In the genomic region with DNA sequence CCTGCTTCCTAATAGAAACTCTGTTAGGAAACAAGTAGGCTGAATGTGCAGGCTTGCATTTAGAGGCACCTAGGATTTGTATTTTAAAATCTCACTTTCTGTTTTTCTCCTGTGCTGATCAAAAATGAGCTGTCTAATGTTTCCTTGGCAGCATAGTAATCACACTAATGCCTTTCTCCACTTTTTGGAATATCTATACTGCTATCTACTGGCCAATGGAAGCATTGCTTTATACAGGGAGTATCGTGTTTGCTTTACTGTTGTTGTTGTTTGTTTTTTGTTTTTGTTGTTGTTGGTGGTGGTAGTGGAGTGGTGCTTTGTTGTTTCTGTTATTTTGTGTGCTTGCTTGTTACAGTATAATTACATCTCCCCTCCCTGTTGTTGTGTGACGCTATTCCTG, we compare ENCODE assay signal across 11 mouse cellular contexts.
DNase-seq lines count a peak whose midpoint lies in the region; ATAC-seq and TF ChIP-seq lines count a peak whose summit lies in the region.
"Had no signal": no experiment of that assay in that cellular context is flagged by ENCODE, and none has a peak within 500 bp of the region (broad histone marks: within the 10 kb centered on the region; RNA-seq: fewer than 3 reads in every experiment).

No protein-coding gene starts in this region.

- ATAC-seq in neural tube, embryonic 15.5 days (ENCODE audit: low FRiP score), result peak; percentile 69; the same call in 1 of the 2 replicates

- intact Hi-C loops in gastrocnemius, adult 2 months (cut with DNase I), result loop anchor here (5.0 kb wide), 1 partner anchor 208 kb away; no protein-coding TSS in a partner anchor

- TF ChIP-seq POLR2A in liver, adult 2 months (IDR thresholded peaks at IDR 0.05; ENCODE audit: extremely low read depth, insufficient read depth, low read length), result no peak
- no peak for TF ChIP-seq POLR2A in MEL (IDR thresholded peaks at IDR 0.05; ENCODE audit: control insufficient read depth in 1 of 2, insufficient read depth in 1 of 2, low read depth in 1 of 2, low read length in 2 of 2, poor library complexity in 1 of 2)

- H3K27me3 ChIP-seq in liver, adult 2 months (ENCODE audit: control insufficient read depth, insufficient read depth, low read length), result no peaks in the 10 kb centered on the region
- H3K27me3 ChIP-seq in MEL (ENCODE audit: control insufficient read depth in 1 of 2, insufficient read depth in 2 of 2, low read length in 2 of 2), result no peaks in the 10 kb centered on the region; a peak in 1 of 4 replicates
- H3K27me3 ChIP-seq in neural tube, embryonic 15.5 days (replicated peaks), result no peaks in the 10 kb centered on the region
- H3K27me3 ChIP-seq: liver, embryonic 15.5 days; stomach, embryonic 15.5 days had no signal

- H3K4me3 ChIP-seq in gastrocnemius, adult 2 months, result no peak overlapping the region
- H3K4me3 ChIP-seq in liver, adult 2 months (ENCODE audit: insufficient read depth, low read depth, low read length), result no peak overlapping the region
- no peak overlapping the region for H3K4me3 ChIP-seq in MEL (ENCODE audit: control insufficient read depth in 1 of 2, insufficient read depth in 1 of 2, low read depth in 2 of 2, low read length in 2 of 2)
- no peak overlapping the region for H3K4me3 ChIP-seq in neural tube, embryonic 15.5 days (replicated peaks)
- H3K4me3 ChIP-seq: embryonic facial prominence, embryonic 10.5 days; liver, embryonic 15.5 days; stomach, embryonic 15.5 days had no signal

- H3K79me2 ChIP-seq in liver, adult 2 months (ENCODE audit: control insufficient read depth, insufficient read depth, low read length), result no peaks in the 10 kb centered on the region
- no peaks in the 10 kb centered on the region for H3K79me2 ChIP-seq in MEL (ENCODE audit: control insufficient read depth, insufficient read depth, low read length, poor library complexity)

- TF ChIP-seq CTCF in gastrocnemius, adult 2 months (IDR thresholded peaks at IDR 0.05), result peak; percentile 50
- TF ChIP-seq CTCF in liver, adult 2 months (IDR thresholded peaks at IDR 0.05; ENCODE audit: low read depth, low read length), result no peak
- peak in 1 of 3 experiments; percentile 19; a peak in 1 of 6 replicates for TF ChIP-seq CTCF in MEL (IDR thresholded peaks at IDR 0.05 in 2 of 3, conservative IDR thresholded peaks at IDR 0.05 in 1 of 3; ENCODE audit: control insufficient read depth in 1 of 3, insufficient read depth in 1 of 3, low read depth in 2 of 3, low read length in 3 of 3, poor library complexity in 1 of 3, severe bottlenecking in 1 of 3)

- H3K27ac ChIP-seq in gastrocnemius, adult 2 months, result no peak overlapping the region
- no peak overlapping the region for H3K27ac ChIP-seq in liver, adult 2 months (replicated peaks; ENCODE audit: insufficient read depth, low read depth, low read length)
- H3K27ac ChIP-seq in MEL (ENCODE audit: control insufficient read depth, low read depth, low read length), result no peak overlapping the region
- H3K27ac ChIP-seq in neural tube, embryonic 15.5 days (replicated peaks), result no peak overlapping the region
- H3K27ac ChIP-seq: embryonic facial prominence, embryonic 10.5 days; liver, embryonic 15.5 days; stomach, embryonic 15.5 days had no signal

- TF ChIP-seq EP300 in MEL (IDR thresholded peaks at IDR 0.05; ENCODE audit: low read depth in 1 of 2, low read length in 2 of 2), result no peak

- DNase-seq in gastrocnemius, adult 2 months, result no peak
- DNase-seq in gastrocnemius, postnatal 25 days, result no peak
- peak; percentile 6 for DNase-seq in liver, adult 2 months (ENCODE audit: extremely low read depth, low read depth, low spot score)
- DNase-seq in liver (no peak), MEL (ENCODE audit: low read depth, low spot score) (no peak)
- DNase-seq in left cerebral cortex, adult 9 months (ENCODE audit: low spot score in 2 of 2), result no peak
- DNase-seq in Muller cell, postnatal 12 days (ENCODE audit: inconsistent ontology term), result no peak

- no peaks in the 10 kb centered on the region for H3K36me3 ChIP-seq in liver, adult 2 months (ENCODE audit: control insufficient read depth, insufficient read depth, low read length)
- no peaks in the 10 kb centered on the region for H3K36me3 ChIP-seq in MEL (ENCODE audit: control insufficient read depth in 1 of 2, insufficient read depth in 2 of 2, low read length in 2 of 2)
- no peaks in the 10 kb centered on the region for H3K36me3 ChIP-seq in neural tube, embryonic 15.5 days
- H3K36me3 ChIP-seq: embryonic facial prominence, embryonic 10.5 days; liver, embryonic 15.5 days; stomach, embryonic 15.5 days had no signal

- H3K9me3 ChIP-seq in MEL (replicated peaks; ENCODE audit: insufficient read depth, low read length), result no peaks in the 10 kb centered on the region
- H3K9me3 ChIP-seq in neural tube, embryonic 15.5 days (replicated peaks), result no peaks in the 10 kb centered on the region
- H3K9me3 ChIP-seq: liver, embryonic 15.5 days; stomach, embryonic 15.5 days had no signal

- H3K9ac ChIP-seq in liver, adult 2 months (ENCODE audit: low read depth, low read length), result no peak overlapping the region
- H3K9ac ChIP-seq in MEL (ENCODE audit: control insufficient read depth, low read depth, low read length, poor library complexity, severe bottlenecking), result no peak overlapping the region
- no peak overlapping the region for H3K9ac ChIP-seq in neural tube, embryonic 15.5 days (replicated peaks)
- H3K9ac ChIP-seq: liver, embryonic 15.5 days; stomach, embryonic 15.5 days had no signal

- TF ChIP-seq RAD21 in MEL (IDR thresholded peaks at IDR 0.05; ENCODE audit: low read depth, low read length), result peak; percentile 20

- 33% methylated on average over 2 of the region's 2 CpGs for WGBS in liver, adult 2 months
- WGBS in neural tube, embryonic 15.5 days, result 46% methylated on average over 2 of the region's 2 CpGs

- H3K4me2 ChIP-seq in neural tube, embryonic 15.5 days, result no peak overlapping the region
- H3K4me2 ChIP-seq: liver, embryonic 15.5 days; stomach, embryonic 15.5 days had no signal

- H3K4me1 ChIP-seq in liver, adult 2 months (ENCODE audit: control insufficient read depth, insufficient read depth, low read length), result no peaks in the 10 kb centered on the region
- no peaks in the 10 kb centered on the region for H3K4me1 ChIP-seq in MEL (ENCODE audit: control insufficient read depth in 1 of 2, insufficient read depth in 2 of 2, low read length in 2 of 2)
- no peaks in the 10 kb centered on the region for H3K4me1 ChIP-seq in neural tube, embryonic 15.5 days
- H3K4me1 ChIP-seq: embryonic facial prominence, embryonic 10.5 days; liver, embryonic 15.5 days; stomach, embryonic 15.5 days had no signal

TF ChIP-seq in MEL, 35 proteins besides CTCF, POLR2A, EP300 and RAD21:
- TF ChIP-seq ZMIZ1 (IDR thresholded peaks at IDR 0.05; ENCODE audit: low read depth, low read length) (no peak), SMC3 (IDR thresholded peaks at IDR 0.05; ENCODE audit: low read depth, low read length) (peak; percentile 9; the same call in 1 of the 2 replicates), ZC3H11A (IDR thresholded peaks at IDR 0.05; ENCODE audit: low read depth, low read length) (no peak), RCOR1 (IDR thresholded peaks at IDR 0.05; ENCODE audit: low read depth, low read length) (no peak), CHD1 (IDR thresholded peaks at IDR 0.05; ENCODE audit: low read depth, low read length) (no peak), CHD2 (IDR thresholded peaks at IDR 0.05; ENCODE audit: low read length) (no peak)
TF ChIP-seq in MEL: peak in this region for 1.
